Mouse (Mus musculus) stomach, postnatal 0 days (tissue): ENCODE results near the gene Efna5.

ENCODE experiments used
- CTCF ChIP-seq: IDR thresholded peaks from 2 replicates; pipeline ENCODE4 v1.5.1; 2016; ENCODE audit warnings: antibody characterized with exemption, low read depth, mild to moderate bottlenecking, moderate library complexity
- EP300 ChIP-seq: optimal IDR thresholded peaks from 2 replicates; pipeline ENCODE3; 2016; ENCODE audit warnings: antibody characterized with exemption

DNA sequence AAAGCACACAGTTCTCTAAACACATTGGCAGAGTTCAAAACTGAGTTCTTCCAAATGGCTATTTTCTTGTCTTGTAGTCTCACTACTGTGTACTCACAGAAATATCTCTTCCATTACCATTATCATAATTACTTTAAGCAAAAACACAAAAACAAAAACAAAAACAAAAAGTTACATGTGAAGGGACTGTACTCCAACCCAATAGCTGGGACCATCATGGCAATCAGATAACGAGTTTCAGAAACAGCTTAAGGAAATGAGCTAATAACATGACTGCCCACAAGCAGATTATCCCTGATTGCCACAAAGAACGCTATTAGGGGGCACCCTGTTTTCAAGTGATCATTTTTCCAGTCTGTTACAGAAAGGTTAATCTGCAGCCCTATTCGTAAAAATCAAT is 93.3 kb downstream of the Efna5 start:
- TF ChIP-seq CTCF (no peak), EP300 (no peak)
